Comparison of ENCODE assay signal across 9 mouse cellular contexts in genomic region chr7:34319957-34320356, GRCm38 (mm10). TPM values are rescaled to one million over a fixed set of nuclear protein-coding genes. Genes with fewer than 3 reads are reported as not detected.
DNase-seq lines count a peak whose midpoint lies in the region; ATAC-seq and TF ChIP-seq lines count a peak whose summit lies in the region.
"Had no signal": no experiment of that assay in that cellular context is flagged by ENCODE, and none has a peak within 500 bp of the region (broad histone marks: within the 10 kb centered on the region; RNA-seq: fewer than 3 reads in every experiment).

No protein-coding gene starts in this region.

- H3K4me1 ChIP-seq in midbrain, postnatal 0 days (ENCODE audit: insufficient read depth, low read length) = no peaks in the 10 kb centered on the region
- H3K4me1 ChIP-seq in midbrain, embryonic 13.5 days (replicated peaks) = 0 out of 2 replicates have a peak, but pooled peaks cover 4% of the 10 kb centered on the region

- H3K9me3 ChIP-seq in midbrain, postnatal 0 days (ENCODE audit: low read length) = no peaks in the 10 kb centered on the region
- H3K9me3 ChIP-seq in midbrain, embryonic 13.5 days = peaks cover 5% of the 10 kb centered on the region; the same call in 1 of the 2 replicates

- WGBS in midbrain, postnatal 0 days = 40% methylated on average over 3 of the region's 3 CpGs
- WGBS in midbrain, embryonic 13.5 days = 41% methylated on average over 3 of the region's 3 CpGs

- peak; percentile 18 to 31 for DNase-seq in cerebellum, adult 18-20 months
- no peak for DNase-seq in cerebellum, adult 8-10 months
- peak; percentile 64 for DNase-seq in midbrain, postnatal 0 days (ENCODE audit: low spot score)
- DNase-seq in gastrocnemius, postnatal 25 days = peak; percentile 32
- peak; percentile 62 for DNase-seq in left cerebral cortex, adult 11 months (ENCODE audit: low spot score)
- no peak for DNase-seq in liver
- DNase-seq in natural killer cell, adult 2 months (ENCODE audit: low spot score in 2 of 2) = no peak

- H3K27me3 ChIP-seq in midbrain, postnatal 0 days (ENCODE audit: insufficient read depth, low read length) = no peaks in the 10 kb centered on the region
- H3K27me3 ChIP-seq in midbrain, embryonic 13.5 days = no peaks in the 10 kb centered on the region
- H3K27me3 ChIP-seq: CH12.LX had no signal

- no peak for TF ChIP-seq CTCF in midbrain, postnatal 0 days (IDR thresholded peaks at IDR 0.05)

- no peak overlapping the region for H3K27ac ChIP-seq in midbrain, postnatal 0 days (ENCODE audit: low read depth, low read length)
- no peak overlapping the region for H3K27ac ChIP-seq in midbrain, embryonic 13.5 days

- H3K9ac ChIP-seq in midbrain, postnatal 0 days (replicated peaks; ENCODE audit: low read length, poor library complexity, severe bottlenecking) = no peak overlapping the region
- H3K9ac ChIP-seq in midbrain, embryonic 13.5 days (replicated peaks) = no peak overlapping the region

- no peaks in the 10 kb centered on the region for H3K36me3 ChIP-seq in midbrain, postnatal 0 days (ENCODE audit: insufficient read depth, low read length)
- no peaks in the 10 kb centered on the region for H3K36me3 ChIP-seq in midbrain, embryonic 13.5 days

- no peak overlapping the region for H3K4me3 ChIP-seq in midbrain, postnatal 0 days (ENCODE audit: low read depth, low read length)
- H3K4me3 ChIP-seq in midbrain, embryonic 13.5 days (replicated peaks) = no peak overlapping the region

- peak; percentile 63; the same call in 1 of the 2 replicates for ATAC-seq in midbrain, postnatal 0 days (ENCODE audit: low FRiP score)
- no peak for ATAC-seq in midbrain, embryonic 13.5 days

- H3K4me2 ChIP-seq in midbrain, postnatal 0 days (ENCODE audit: low read depth, low read length, poor library complexity, severe bottlenecking) = no peak overlapping the region
- H3K4me2 ChIP-seq in midbrain, embryonic 13.5 days (replicated peaks) = no peak overlapping the region

RNA-seq across cellular contexts. Expression of gene 4931406P16Rik, which starts 6.6 kb away (rescaled TPM):
- 76.2 and 78.3 TPM in 2 replicates for total RNA-seq in midbrain, postnatal 0 days (2014; rRNA removed)
- polyA plus RNA-seq in midbrain, postnatal 0 days (2015; fragmentation: Nextera tagmentation; extraction: Ambion mirVana) = 26.4 and 33.6 TPM in 2 replicates
- 26.9 and 29.3 TPM in 2 replicates for polyA plus RNA-seq in midbrain, embryonic 13.5 days (2015; fragmentation: Nextera tagmentation; extraction: Ambion mirVana)
- 10 to 100 TPM; 31.6 to 38.9 TPM for total RNA-seq in gastrocnemius, postnatal 25 days (2021)

Comparison
In these comparisons a context has a peak if more than half of its experiments do, and no peak if none do; other contexts are left out.
1. DNase-seq: peak in cerebellum, adult 18-20 months (2 of 2), midbrain, postnatal 0 days (single experiment), gastrocnemius, postnatal 25 days (single experiment) and left cerebral cortex, adult 11 months (single experiment); none in cerebellum, adult 8-10 months (single experiment), liver (single experiment) and natural killer cell, adult 2 months (0 of 2).